Mouse (Mus musculus): Measurements from ENCODE around the gene Esyt3.

Esyt3 gene

GRCm38 (mm10) chr9:99355971-99356370 lies 2.4 kb downstream of the Esyt3 start:
- DNase-seq (ENCODE audit: low read depth, low spot score), result no peak

DNA sequence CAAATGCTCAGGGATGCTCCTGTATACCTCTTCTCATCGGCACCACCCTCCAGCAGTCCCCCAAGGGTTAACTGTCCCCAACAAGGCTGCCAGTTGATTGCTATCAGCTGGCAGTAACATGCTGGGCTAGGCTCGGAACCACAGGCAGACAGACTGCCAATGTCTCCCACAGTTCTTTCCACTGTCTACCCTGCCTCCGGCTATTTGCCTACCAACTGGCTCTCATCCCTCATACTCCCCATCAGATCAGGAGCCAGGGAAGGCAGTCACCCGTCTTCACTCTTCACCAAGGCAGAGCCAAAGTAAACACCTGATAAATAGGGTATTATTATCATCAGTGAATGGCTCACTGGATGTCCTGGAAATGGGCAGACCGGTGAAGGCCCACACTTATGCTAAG lies 3.6 kb downstream of the Esyt3 start:
- DNase-seq (ENCODE audit: low read depth, low spot score), result no peak

DNA sequence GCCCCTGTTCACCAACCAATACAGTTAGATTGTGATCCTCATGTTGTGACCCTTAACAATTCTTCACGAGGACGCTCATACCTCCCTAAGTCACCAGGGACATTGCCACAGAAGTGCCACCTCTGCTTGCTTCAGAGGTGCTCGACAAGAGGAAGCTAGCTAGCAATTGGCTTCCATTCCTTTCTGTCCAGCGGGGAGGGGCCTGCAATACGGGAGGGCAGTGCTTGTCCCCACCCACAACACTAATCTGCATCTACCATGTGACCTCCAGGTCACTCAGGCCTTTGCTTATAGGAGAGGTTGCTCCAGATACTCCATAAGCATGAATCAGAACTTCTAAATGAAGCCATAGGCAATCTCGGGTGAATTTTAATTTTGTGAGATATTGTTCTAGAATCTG lies 5.0 kb downstream of the Esyt3 start:
- DNase-seq (ENCODE audit: low read depth, low spot score), result no peak

DNA sequence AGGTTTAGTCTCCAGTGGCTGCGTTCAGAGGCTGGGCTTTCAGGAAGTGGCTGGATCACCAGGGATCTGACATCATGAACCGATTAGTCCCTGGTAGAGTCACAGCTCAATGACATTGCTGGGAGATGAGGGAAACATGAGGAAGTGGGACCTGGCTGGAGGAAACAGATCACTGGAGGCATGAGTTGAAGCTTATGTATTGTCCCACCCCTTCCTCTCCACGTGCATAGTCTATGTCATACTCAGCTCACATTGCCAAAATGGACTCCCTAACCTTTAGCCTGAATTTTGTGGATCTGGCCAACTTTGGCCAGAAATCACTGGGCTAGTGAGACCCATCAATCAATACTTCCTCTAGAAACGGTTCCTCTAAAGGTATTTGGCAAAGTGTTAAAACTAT lies 5.4 kb downstream of the Esyt3 start:
- DNase-seq (ENCODE audit: low read depth, low spot score), result no peak

- no peak for DNase-seq (ENCODE audit: low read depth, low spot score)
Measured at GRCm38 (mm10) chr9:99345351-99345792, 13.0 kb downstream of the Esyt3 start.

DNA sequence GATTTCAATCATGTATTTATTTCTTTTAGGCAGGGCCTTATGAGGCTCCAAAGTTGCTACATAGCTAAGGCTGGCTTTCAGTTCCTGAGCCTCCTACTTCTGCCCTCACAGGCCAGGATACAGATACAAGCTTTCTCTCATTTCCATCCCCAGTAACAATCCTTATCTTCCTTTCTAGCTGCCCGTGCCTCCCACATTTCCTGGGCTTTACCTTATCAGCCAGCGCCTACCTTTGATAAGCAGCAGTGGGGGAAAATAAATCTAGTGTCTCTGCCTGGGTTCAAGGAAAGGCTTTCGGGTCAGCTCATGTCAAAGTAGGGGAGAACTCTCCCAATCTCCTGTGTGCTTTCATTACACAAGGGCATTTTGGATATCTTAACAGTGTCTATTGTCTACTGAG lies 16.8 kb downstream of the Esyt3 start:
- DNase-seq (ENCODE audit: low read depth, low spot score), result no peak

GRCm38 (mm10) chr9:99340126-99340525 lies 18.2 kb downstream of the Esyt3 start:
- DNase-seq (ENCODE audit: low read depth, low spot score), result no peak

DNA sequence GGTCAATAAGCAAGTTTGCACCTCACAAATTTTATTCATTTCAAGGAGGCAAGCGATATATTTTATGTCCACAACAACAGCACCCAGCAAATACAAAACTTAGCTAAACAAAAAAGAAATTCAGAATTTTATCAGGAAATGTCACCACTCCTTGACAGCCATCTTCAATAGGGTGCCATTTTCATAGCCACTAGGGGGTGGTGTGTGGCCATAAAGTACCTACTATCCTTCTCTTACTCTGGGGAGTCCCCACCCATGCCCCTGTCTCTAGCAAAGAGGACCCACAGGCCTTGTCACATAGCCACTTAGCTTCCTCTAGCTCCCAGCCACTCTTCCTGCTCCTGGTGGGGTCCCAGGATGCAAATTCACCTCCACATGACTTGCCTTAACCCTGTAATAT lies 19.2 kb downstream of the Esyt3 start:
- DNase-seq (ENCODE audit: low read depth, low spot score), result peak; percentile 15

DNA sequence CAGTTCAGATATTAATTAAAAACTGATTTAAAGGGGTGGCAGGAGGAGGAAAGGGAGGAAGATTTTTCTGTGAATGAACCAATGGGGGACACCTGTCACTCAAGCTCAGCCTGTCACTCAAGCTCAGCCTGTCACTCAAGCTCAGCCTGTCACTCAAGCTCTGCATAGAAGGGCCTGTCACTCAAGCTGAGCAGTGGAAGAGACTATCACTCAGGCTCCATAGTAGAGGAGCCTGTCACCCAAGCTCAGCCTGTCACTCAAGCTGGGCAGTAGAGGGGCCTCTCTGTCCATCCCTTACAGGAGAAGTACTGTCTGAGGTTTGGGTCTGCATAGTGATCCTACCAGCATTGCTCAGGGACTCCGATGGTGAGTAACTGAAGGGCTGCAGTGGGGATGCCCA lies 20.1 kb downstream of the Esyt3 start:
- DNase-seq (ENCODE audit: low read depth, low spot score), result no peak

DNA sequence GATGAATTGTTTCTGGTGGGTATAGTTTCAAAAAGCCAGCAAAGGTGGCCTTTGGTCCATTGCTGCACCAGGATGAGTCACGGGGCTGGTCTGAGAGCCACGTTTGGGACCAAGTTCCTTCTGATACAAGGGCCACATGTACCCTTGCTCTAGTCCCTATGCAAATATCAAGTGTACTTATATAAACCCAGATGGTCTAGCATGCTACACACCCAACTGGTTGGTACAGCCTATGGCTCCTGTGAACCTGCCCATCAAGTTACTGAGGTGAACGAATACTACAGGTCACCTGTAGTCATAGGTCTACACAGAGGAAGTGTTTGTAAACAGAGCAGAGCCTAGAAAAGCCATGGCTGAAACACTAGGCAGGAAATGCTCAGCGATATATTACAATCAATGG lies 21.8 kb downstream of the Esyt3 start:
- no peak for DNase-seq (ENCODE audit: low read depth, low spot score)

DNA sequence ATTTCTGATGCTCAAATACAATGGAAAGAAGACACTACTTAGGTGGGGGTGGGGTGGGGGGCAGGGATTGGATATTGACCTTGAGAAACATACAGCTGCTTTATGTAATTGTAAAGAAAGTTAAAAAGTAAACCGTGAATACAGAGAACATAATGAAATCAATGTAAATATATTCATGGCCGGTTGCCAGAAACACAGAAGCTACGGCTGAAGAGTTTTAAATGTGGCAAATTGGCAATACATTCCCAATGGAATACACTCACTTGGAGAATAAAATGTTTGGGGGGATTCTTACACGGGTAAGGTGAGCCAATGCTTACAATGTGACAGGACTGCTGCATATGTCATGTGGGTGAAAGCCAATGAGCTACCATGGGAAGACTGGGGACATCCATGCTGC lies 31.5 kb downstream of the Esyt3 start:
- no peak for DNase-seq (ENCODE audit: low read depth, low spot score)

GRCm38 (mm10) chr9:99325961-99326360 lies 32.4 kb downstream of the Esyt3 start:
- peak; percentile 57 for DNase-seq (ENCODE audit: low read depth, low spot score)

- no peak for DNase-seq (ENCODE audit: low read depth, low spot score)
Measured at GRCm38 (mm10) chr9:99325208-99325929, 33.0 kb downstream of the Esyt3 start.

- DNase-seq (ENCODE audit: low read depth, low spot score), result no peak
Measured at GRCm38 (mm10) chr9:99320006-99320405, 38.4 kb downstream of the Esyt3 start.

DNA sequence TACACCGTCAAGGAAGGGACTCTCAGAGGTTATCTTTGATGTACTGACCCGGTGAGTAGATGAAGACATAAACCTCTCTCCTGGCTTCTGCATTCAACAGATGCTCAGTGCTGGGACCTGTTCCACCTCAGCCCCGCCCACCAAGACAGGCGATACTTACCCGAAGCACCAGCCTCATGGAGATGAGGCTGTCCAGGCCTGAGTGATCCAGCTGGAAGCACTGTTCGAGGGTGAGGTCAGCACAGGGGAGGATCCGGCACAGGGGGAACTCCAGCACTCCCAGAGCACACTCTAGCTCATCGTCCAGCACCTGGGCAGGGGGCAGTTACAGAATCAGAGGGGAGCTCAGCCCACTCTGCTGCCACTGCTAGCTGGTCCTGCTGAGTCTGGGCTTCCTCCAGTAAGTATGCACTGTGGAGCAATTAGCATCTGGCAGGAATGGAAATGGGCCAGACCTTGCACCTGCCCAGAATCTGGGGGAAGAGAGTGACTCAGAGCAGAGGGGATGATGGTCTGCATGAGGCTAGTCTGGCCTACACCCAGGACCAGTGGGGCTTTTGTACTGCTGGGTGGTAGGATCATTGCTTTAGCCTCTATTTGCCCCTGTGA lies 38.9 kb downstream of the Esyt3 start:
- DNase-seq (ENCODE audit: low read depth, low spot score), result peak; percentile 36

GRCm38 (mm10) chr9:99306226-99306625 lies 52.1 kb downstream of the Esyt3 start:
- DNase-seq (ENCODE audit: low read depth, low spot score), result no peak

GRCm38 (mm10) chr9:99304296-99304695 lies 54.1 kb downstream of the Esyt3 start:
- DNase-seq (ENCODE audit: low read depth, low spot score), result peak; percentile 37
